Mouse (Mus musculus) kidney, adult 2 months (tissue): ENCODE data around the gene Tnxb.

Experiments used
- CTCF ChIP-seq: fragments of 200-500 bp; conservative IDR thresholded peaks from 2 replicates; pipeline ENCODE4 v1.5.1; 2011; ENCODE audit warnings: low read depth, mild to moderate bottlenecking, control low read depth, low read length, moderate library complexity, mixed read lengths; ENCODE audit not compliant: insufficient read depth, insufficient read length
- POLR2A ChIP-seq: fragments of 200-500 bp; IDR thresholded peaks from one replicate; pipeline ENCODE4 v1.6.1; 2011; ENCODE audit warnings: low read depth, low read length, control low read depth

DNA sequence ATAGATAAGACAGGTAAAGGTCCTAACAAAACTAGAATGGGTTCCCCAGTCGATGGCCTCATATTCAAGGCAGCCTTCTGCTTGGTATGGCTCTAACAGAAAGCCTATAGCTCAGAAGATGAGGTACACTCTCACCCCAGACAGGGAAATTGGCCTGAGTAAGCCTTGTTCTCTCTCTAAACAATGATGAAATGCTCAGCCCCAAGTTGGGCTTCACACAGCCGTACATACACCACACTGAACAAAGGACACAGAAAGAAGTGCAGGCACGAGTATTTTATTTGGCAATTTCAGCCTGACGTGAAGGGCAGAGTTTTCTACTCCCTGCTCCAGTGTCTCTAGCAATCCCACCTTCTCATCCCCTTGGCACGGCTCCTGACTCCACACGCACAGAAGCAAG is 73.9 kb downstream of the Tnxb start:
- TF ChIP-seq CTCF (no peak; the same call in 1 of the 2 replicates), POLR2A (no peak)
